Mouse (Mus musculus): ENCODE measurements around the gene Lrrn1.

GRCm38 (mm10) chr6:107605151-107605550 lies 75.6 kb downstream of the Lrrn1 start:
- TF ChIP-seq CTCF (IDR thresholded peaks at IDR 0.05; ENCODE audit: low read depth) (no peak), EP300 (IDR thresholded peaks at IDR 0.05; ENCODE audit: low read depth) (no peak)

Data from liver, postnatal 0 days (tissue).